Mouse (Mus musculus): ENCODE results near the gene Rin2. TPM values are rescaled to one million over a fixed set of nuclear protein-coding genes. Genes with fewer than 3 reads are reported as not detected.
"Not testable (repeated sequence)": the region's sequence is repeated elsewhere in the genome, so short reads cannot be mapped to it uniquely, and the experiment has no call there.

Gene Rin2
- total RNA-seq, 2 experiments from 2014 or later: 4.3 to 16.3 TPM

GRCm38 (mm10) chr2:145882398-145882797, 207.4 kb downstream of the Rin2 start:
- no peak for ATAC-seq (replicated peaks; ENCODE audit: low FRiP score, poor library complexity, severe bottlenecking)

- no peak for ATAC-seq (replicated peaks; ENCODE audit: low FRiP score, poor library complexity, severe bottlenecking)
Measured at GRCm38 (mm10) chr2:145884036-145884912, 209.3 kb downstream of the Rin2 start.

- no peak for ATAC-seq (replicated peaks; ENCODE audit: low FRiP score, poor library complexity, severe bottlenecking)
Measured at GRCm38 (mm10) chr2:145884913-145885785, 210.1 kb downstream of the Rin2 start.

- ATAC-seq (replicated peaks; ENCODE audit: low FRiP score, poor library complexity, severe bottlenecking): no peak
Measured at GRCm38 (mm10) chr2:145887937-145888765, 213.1 kb downstream of the Rin2 start.

GRCm38 (mm10) chr2:145888766-145889480, 213.9 kb downstream of the Rin2 start:
- ATAC-seq (replicated peaks; ENCODE audit: low FRiP score, poor library complexity, severe bottlenecking): no peak

GRCm38 (mm10) chr2:145890571-145890970, 215.6 kb downstream of the Rin2 start:
- ATAC-seq (replicated peaks; ENCODE audit: low FRiP score, poor library complexity, severe bottlenecking): no peak

- ATAC-seq (replicated peaks; ENCODE audit: low FRiP score, poor library complexity, severe bottlenecking): no peak
Measured at GRCm38 (mm10) chr2:145893756-145894155, 218.7 kb downstream of the Rin2 start.

GRCm38 (mm10) chr2:145898106-145898505, 223.1 kb downstream of the Rin2 start:
- ATAC-seq (replicated peaks; ENCODE audit: low FRiP score, poor library complexity, severe bottlenecking): no peak

GRCm38 (mm10) chr2:145900318-145900717, 225.3 kb downstream of the Rin2 start:
- ATAC-seq (replicated peaks; ENCODE audit: low FRiP score, poor library complexity, severe bottlenecking): not testable (repeated sequence)

GRCm38 (mm10) chr2:145901861-145902260, 226.8 kb downstream of the Rin2 start, which contains the start of gene Naa20:
Naa20 (plus strand) TSS chr2:145902099.
- no peak for ATAC-seq (replicated peaks; ENCODE audit: low FRiP score, poor library complexity, severe bottlenecking)

GRCm38 (mm10) chr2:145903061-145903901, 228.3 kb downstream of the Rin2 start:
- ATAC-seq (replicated peaks; ENCODE audit: low FRiP score, poor library complexity, severe bottlenecking): peak; percentile 97

GRCm38 (mm10) chr2:145903983-145904616, 229.1 kb downstream of the Rin2 start:
- ATAC-seq (replicated peaks; ENCODE audit: low FRiP score, poor library complexity, severe bottlenecking): no peak

GRCm38 (mm10) chr2:145905156-145905555, 230.1 kb downstream of the Rin2 start:
- no peak for ATAC-seq (replicated peaks; ENCODE audit: low FRiP score, poor library complexity, severe bottlenecking)

- not testable (repeated sequence) for ATAC-seq (replicated peaks; ENCODE audit: low FRiP score, poor library complexity, severe bottlenecking)
Measured at GRCm38 (mm10) chr2:145905884-145906283, 230.9 kb downstream of the Rin2 start.

- ATAC-seq (replicated peaks; ENCODE audit: low FRiP score, poor library complexity, severe bottlenecking): no peak
Measured at GRCm38 (mm10) chr2:145920941-145921650, 246.1 kb downstream of the Rin2 start.

- ATAC-seq (replicated peaks; ENCODE audit: low FRiP score, poor library complexity, severe bottlenecking): peak; percentile 98
Measured at GRCm38 (mm10) chr2:145934339-145935231, 259.6 kb downstream of the Rin2 start, which contains the start of the genes Cfap61 and Crnkl1. Cfap61 (plus strand) TSS chr2:145934784. Crnkl1 (minus strand) TSS chr2:145935014.
